Mouse (Mus musculus): ENCODE data around the gene Rrp9. TPM values are rescaled to one million over a fixed set of nuclear protein-coding genes. Genes with fewer than 3 reads are reported as not detected.
A peak's percentile ranks its signal among the peaks of the same experiment; 100 is the strongest.

The Rrp9 gene
- polyA plus RNA-seq, 1 experiment from 2014 or later: 48.8 TPM

- WGBS: 15% methylated on average over 9 of the region's 9 CpGs
- Histone ChIP-seq H3K9ac (no peak overlapping the region), H3K27ac (no peak overlapping the region), H3K4me1 (peaks cover 59% of the 10 kb centered on the region), H3K4me3 (no peak overlapping the region), H3K36me3 (no peaks in the 10 kb centered on the region), H3K4me2 (replicated peaks) (peak overlapping the region; percentile 22), H3K9me3 (no peaks in the 10 kb centered on the region), H3K27me3 (replicated peaks) (no peaks in the 10 kb centered on the region)
- ATAC-seq (ENCODE audit: low FRiP score, low read depth): no peak
Measured at GRCm38 (mm10) chr9:106450661-106451060, 25.1 kb upstream of the Rrp9 start.

- Histone ChIP-seq H3K4me1 (peaks cover 66% of the 10 kb centered on the region), H3K4me2 (replicated peaks) (peak overlapping the region; percentile 22; the same call in 1 of the 2 replicates), H3K9ac (no peak overlapping the region), H3K4me3 (no peak overlapping the region), H3K9me3 (no peaks in the 10 kb centered on the region), H3K27ac (no peak overlapping the region), H3K36me3 (no peaks in the 10 kb centered on the region), H3K27me3 (replicated peaks) (no peaks in the 10 kb centered on the region)
- no peak for ATAC-seq (ENCODE audit: low FRiP score, low read depth)
- WGBS: 72% methylated on average over 11 of the region's 11 CpGs
Measured at GRCm38 (mm10) chr9:106451298-106451697, 24.5 kb upstream of the Rrp9 start.

GRCm38 (mm10) chr9:106451899-106452298 lies 23.9 kb upstream of the Rrp9 start:
- H3K27ac ChIP-seq: no peak overlapping the region
- H3K9me3 ChIP-seq: no peaks in the 10 kb centered on the region
- 61% methylated on average over 2 of the region's 2 CpGs for WGBS
- 0 out of 2 replicates have a peak overlapping the region, but pooled peaks have one; percentile 93 for H3K9ac ChIP-seq
- no peak overlapping the region for H3K4me3 ChIP-seq
- H3K4me2 ChIP-seq (replicated peaks): peak overlapping the region; percentile 92
- no peaks in the 10 kb centered on the region for H3K36me3 ChIP-seq
- no peak for ATAC-seq (ENCODE audit: low FRiP score, low read depth)
- H3K27me3 ChIP-seq (replicated peaks): no peaks in the 10 kb centered on the region
- H3K4me1 ChIP-seq: peaks cover 70% of the 10 kb centered on the region

- no peaks in the 10 kb centered on the region for H3K36me3 ChIP-seq
- H3K4me2 ChIP-seq (replicated peaks): peak overlapping the region; percentile 92
- peak overlapping the region; percentile 95; the same call in 1 of the 2 replicates for H3K27ac ChIP-seq
- ATAC-seq (ENCODE audit: low FRiP score, low read depth): no peak
- H3K9me3 ChIP-seq: no peaks in the 10 kb centered on the region
- peak overlapping the region; percentile 67; the same call in 1 of the 2 replicates for H3K4me3 ChIP-seq
- H3K4me1 ChIP-seq: peaks cover 71% of the 10 kb centered on the region
- no peaks in the 10 kb centered on the region for H3K27me3 ChIP-seq (replicated peaks)
- H3K9ac ChIP-seq: peak overlapping the region; percentile 93
- 15% methylated on average over 6 of the region's 6 CpGs for WGBS
Measured at GRCm38 (mm10) chr9:106452351-106452750, 23.4 kb upstream of the Rrp9 start.

DNA sequence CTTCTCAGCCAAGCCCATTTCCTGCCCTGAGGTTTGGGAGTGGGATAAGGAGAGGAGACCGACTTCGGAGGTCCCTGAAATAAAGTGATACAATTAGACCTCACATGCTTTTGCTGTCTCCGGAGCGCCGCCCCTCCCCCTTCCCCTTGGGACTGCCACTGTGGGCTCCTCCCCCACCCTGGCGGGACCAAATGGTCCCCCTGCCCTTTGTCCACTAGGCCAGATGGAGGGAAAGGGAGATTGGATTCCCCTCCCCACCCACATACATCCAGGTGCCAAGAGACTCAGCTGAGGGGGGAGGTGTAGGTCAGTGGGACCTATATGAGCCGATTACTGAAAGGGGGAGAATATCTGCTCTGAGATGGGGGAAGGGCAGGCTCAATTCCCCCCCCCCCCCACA lies 22.9 kb upstream of the Rrp9 start:
- peak overlapping the region; percentile 95 for H3K27ac ChIP-seq
- peak overlapping the region; percentile 67 for H3K4me3 ChIP-seq
- H3K4me1 ChIP-seq: peaks cover 71% of the 10 kb centered on the region
- peak overlapping the region; percentile 93 for H3K9ac ChIP-seq
- H3K9me3 ChIP-seq: no peaks in the 10 kb centered on the region
- peak overlapping the region; percentile 92 for H3K4me2 ChIP-seq (replicated peaks)
- no peaks in the 10 kb centered on the region for H3K27me3 ChIP-seq (replicated peaks)
- H3K36me3 ChIP-seq: no peaks in the 10 kb centered on the region; the same call in 1 of the 2 replicates
- ATAC-seq (ENCODE audit: low FRiP score, low read depth): peak; percentile 11
- WGBS: 0% methylated on average over 7 of the region's 7 CpGs

- H3K36me3 ChIP-seq: no peaks in the 10 kb centered on the region; the same call in 1 of the 2 replicates
- H3K4me3 ChIP-seq: peak within 1 kb of the TSS; percentile 67
- H3K27me3 ChIP-seq (replicated peaks): no peaks in the 10 kb centered on the region
- ATAC-seq (ENCODE audit: low FRiP score, low read depth): peak; percentile 69
- peaks cover 71% of the 10 kb centered on the region for H3K4me1 ChIP-seq
- peak within 1 kb of the TSS; percentile 95 for H3K27ac ChIP-seq
- H3K9ac ChIP-seq: peak within 1 kb of the TSS; percentile 93
- WGBS: 0% methylated on average over 58 of the region's 74 CpGs
- no peaks in the 10 kb centered on the region for H3K9me3 ChIP-seq
- peak within 1 kb of the TSS; percentile 92 for H3K4me2 ChIP-seq (replicated peaks)
Measured at GRCm38 (mm10) chr9:106453271-106454070, 22.3 kb upstream of the Rrp9 start, which contains the start of gene Pcbp4. Pcbp4 (plus strand) TSS chr9:106453291.

DNA sequence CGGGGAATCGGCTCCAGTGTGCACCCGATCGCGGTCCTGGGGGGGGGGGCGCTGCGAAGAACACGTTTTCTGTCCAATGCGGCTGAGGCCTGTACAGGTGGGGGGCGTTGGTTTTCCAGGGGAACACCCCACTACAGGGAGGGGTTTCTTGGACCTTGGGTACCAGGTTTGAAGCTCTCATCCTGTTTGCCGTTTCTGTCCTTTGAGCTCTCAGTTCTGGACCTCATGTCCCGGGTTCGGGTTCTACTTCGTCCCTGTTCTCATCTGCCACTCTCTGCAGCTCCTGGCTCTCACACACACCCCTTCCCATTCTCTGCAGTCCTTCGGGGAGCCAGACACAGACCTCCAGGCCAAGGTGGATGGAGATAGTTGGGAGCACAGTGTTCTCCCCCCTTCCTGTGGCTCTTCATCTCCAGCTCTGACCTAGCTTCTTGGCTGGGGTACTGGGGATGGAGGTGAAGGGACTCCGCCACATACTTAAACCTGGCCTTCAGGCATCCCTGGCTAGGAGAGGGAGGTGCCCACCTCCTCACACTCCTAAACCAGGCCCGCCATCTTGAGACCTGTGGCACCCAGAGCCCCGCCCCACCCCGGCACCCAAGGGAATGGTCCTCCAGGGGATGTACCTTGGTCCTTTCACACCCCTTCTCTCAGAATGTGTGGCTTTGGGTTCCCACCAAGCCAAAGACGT lies 21.5 kb upstream of the Rrp9 start:
- H3K27me3 ChIP-seq (replicated peaks): no peaks in the 10 kb centered on the region
- peak overlapping the region; percentile 67 for H3K4me3 ChIP-seq
- H3K4me2 ChIP-seq (replicated peaks): peak overlapping the region; percentile 92
- peaks cover 73% of the 10 kb centered on the region for H3K4me1 ChIP-seq
- under 1% methylated on average over 19 of the region's 20 CpGs for WGBS
- H3K36me3 ChIP-seq: peaks cover 2% of the 10 kb centered on the region
- H3K9me3 ChIP-seq: no peaks in the 10 kb centered on the region
- peak overlapping the region; percentile 95 for H3K27ac ChIP-seq
- H3K9ac ChIP-seq: peak overlapping the region; percentile 93
- ATAC-seq (ENCODE audit: low FRiP score, low read depth): peak; percentile 11

DNA sequence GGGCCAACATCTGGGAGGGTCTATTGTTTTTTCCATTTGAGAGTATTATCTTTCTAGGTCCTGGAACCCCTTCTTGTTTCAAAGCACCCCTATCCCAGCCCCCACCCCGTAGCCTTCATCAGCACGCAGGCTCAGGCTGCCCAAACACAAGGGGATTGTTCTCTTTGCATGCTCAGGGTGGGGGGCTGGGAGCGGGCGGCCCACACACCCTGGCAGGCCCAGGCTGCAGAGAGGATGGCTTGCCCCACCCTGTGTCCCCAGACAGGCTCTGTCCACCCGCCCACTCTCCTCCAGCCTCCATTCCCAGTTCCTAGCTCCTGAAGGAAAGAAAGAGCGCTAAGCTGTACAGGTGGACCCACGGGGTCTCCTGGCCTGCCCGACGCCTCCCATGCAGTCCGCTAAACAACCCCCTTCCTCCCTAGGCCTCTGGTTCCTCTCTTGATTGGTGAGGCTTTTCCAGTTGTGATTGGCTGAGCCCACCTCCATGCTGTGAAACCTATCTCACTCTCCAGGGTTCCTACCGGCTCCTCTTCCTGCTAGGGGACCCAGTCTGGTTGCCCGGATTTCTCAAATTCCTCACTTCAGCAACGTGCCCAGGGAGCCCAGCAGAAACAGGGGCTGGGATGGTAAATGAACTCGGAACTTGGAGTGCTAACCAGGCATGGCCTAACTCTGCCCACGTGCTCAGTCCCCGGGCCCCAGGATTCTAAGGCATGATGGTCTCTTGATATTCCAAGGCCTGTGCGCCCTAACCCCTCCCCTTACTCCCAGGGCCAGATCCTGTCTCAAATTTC lies 20.7 kb upstream of the Rrp9 start:
- H3K9ac ChIP-seq: peak overlapping the region; percentile 93
- peaks cover 9% of the 10 kb centered on the region for H3K36me3 ChIP-seq
- ATAC-seq (ENCODE audit: low FRiP score, low read depth): peak; percentile 17
- WGBS: 2% methylated on average over 17 of the region's 17 CpGs
- peak overlapping the region; percentile 95 for H3K27ac ChIP-seq
- H3K9me3 ChIP-seq: no peaks in the 10 kb centered on the region
- H3K4me1 ChIP-seq: peaks cover 81% of the 10 kb centered on the region
- H3K4me3 ChIP-seq: peak overlapping the region; percentile 67
- no peaks in the 10 kb centered on the region for H3K27me3 ChIP-seq (replicated peaks)
- peak overlapping the region; percentile 92 for H3K4me2 ChIP-seq (replicated peaks)

DNA sequence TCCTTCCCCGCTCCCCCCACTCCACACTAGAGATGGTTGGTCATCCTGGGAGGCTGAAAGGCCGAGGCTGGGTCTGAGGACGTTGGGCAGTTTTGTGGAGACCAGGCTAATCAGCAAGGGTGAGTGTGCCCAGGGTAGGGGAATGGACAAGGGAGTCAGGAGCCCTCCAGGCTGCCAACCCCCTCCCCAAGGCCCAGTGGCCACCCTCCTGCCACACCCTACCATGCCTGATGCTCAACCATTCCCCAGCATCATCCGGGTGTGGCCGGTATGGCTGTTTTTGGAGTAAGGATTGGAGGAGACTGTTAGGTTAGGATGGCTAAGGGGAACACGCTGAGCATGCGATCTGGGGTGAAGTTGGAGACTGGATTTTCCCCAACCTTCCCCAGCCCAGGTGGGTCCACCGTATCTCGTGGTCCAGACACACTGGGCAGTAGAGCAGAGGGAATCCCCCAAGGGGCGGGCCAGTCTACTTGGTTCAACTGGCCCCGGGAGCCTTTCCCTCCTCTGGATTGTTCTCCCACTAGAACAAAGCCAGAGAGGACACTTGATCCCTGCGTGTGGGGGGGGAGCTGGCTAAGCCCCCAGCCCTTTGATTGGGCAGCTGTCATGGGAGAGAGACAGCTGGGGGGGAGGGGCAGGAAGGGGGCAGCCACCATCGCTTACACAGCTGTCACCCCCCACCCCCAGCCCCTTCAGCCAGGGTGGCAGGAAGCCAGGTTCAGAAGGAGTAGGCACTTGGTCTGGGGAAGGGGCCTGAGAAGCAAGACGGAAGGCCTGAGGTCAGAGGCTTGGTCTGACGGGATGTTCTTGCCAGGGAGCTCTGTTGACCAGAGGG lies 19.2 kb upstream of the Rrp9 start:
- H3K9ac ChIP-seq: peak overlapping the region; percentile 93
- no peaks in the 10 kb centered on the region for H3K27me3 ChIP-seq (replicated peaks)
- H3K27ac ChIP-seq: peak overlapping the region; percentile 95
- peaks cover 23% of the 10 kb centered on the region for H3K36me3 ChIP-seq
- H3K9me3 ChIP-seq: no peaks in the 10 kb centered on the region
- H3K4me3 ChIP-seq: peak overlapping the region; percentile 67
- H3K4me1 ChIP-seq: peaks cover 78% of the 10 kb centered on the region
- WGBS: 30% methylated on average over 15 of the region's 15 CpGs
- ATAC-seq (ENCODE audit: low FRiP score, low read depth): peak; percentile 5; the same call in 1 of the 2 replicates
- peak overlapping the region; percentile 92 for H3K4me2 ChIP-seq (replicated peaks)

DNA sequence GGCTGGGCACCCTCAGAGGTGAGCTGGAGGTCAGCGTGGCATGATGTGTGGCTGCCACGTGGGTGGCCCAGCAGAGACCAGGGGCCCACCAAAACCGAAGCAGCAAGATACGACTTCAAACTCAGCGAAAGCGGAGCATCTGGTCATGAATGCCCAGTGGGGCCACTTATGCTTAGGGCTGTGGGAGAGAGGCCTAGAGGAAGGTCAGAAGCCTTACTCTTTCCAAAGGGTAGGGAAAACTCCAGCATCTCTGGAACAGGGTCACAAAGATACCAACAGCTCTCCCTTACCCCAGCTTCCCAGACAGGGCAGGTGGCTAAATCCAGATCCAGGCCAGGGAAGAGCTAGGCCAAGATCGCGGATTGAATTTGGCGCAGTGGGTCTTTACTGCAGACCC lies 18.6 kb upstream of the Rrp9 start:
- Histone ChIP-seq H3K36me3 (peaks cover 29% of the 10 kb centered on the region), H3K9ac (peak overlapping the region; percentile 93), H3K27me3 (replicated peaks) (no peaks in the 10 kb centered on the region), H3K4me3 (peak overlapping the region; percentile 67), H3K4me1 (peaks cover 73% of the 10 kb centered on the region), H3K4me2 (replicated peaks) (peak overlapping the region; percentile 92), H3K27ac (peak overlapping the region; percentile 95; the same call in 1 of the 2 replicates), H3K9me3 (no peaks in the 10 kb centered on the region)
- WGBS: 33% methylated on average over 9 of the region's 9 CpGs
- no peak for ATAC-seq (ENCODE audit: low FRiP score, low read depth)

- no peak overlapping the region for H3K4me3 ChIP-seq
- WGBS: 54% methylated on average over 5 of the region's 5 CpGs
- peak overlapping the region; percentile 92 for H3K4me2 ChIP-seq (replicated peaks)
- ATAC-seq (ENCODE audit: low FRiP score, low read depth): no peak
- H3K4me1 ChIP-seq: peaks cover 65% of the 10 kb centered on the region
- no peaks in the 10 kb centered on the region for H3K27me3 ChIP-seq (replicated peaks)
- H3K9ac ChIP-seq: peak overlapping the region; percentile 93
- no peak overlapping the region for H3K27ac ChIP-seq
- peaks cover 37% of the 10 kb centered on the region for H3K36me3 ChIP-seq
- no peaks in the 10 kb centered on the region for H3K9me3 ChIP-seq
Measured at GRCm38 (mm10) chr9:106457920-106458319, 17.8 kb upstream of the Rrp9 start.

Measured in neural tube, embryonic 12.5 days (tissue).